Mouse (Mus musculus) embryonic fibroblast, embryonic 13.5 days (primary cell): ENCODE results near the gene Gm10203. TPM values are rescaled to one million over a fixed set of nuclear protein-coding genes. Genes with fewer than 3 reads are reported as not detected.
"Not testable (repeated sequence)": the region's sequence is repeated elsewhere in the genome, so short reads cannot be mapped to it uniquely, and the experiment has no call there.

ENCODE experiments used
- H3K27ac ChIP-seq: 2 replicates; pipeline ENCODE4 v1.5.1; 2012; ENCODE audit warnings: low read length, control low read depth, inconsistent platforms; ENCODE audit not compliant: insufficient read depth
- H3K4me1 ChIP-seq: 2 replicates; pipeline ENCODE4 v1.6.1; 2011; ENCODE audit warnings: low read length; ENCODE audit not compliant: control insufficient read depth, insufficient read depth
- H3K4me3 ChIP-seq: 2 replicates; pipeline ENCODE4 v1.5.1; 2011; ENCODE audit warnings: mild to moderate bottlenecking, control low read depth, low read length; ENCODE audit not compliant: insufficient read depth
- CTCF ChIP-seq: IDR thresholded peaks from 2 replicates; pipeline ENCODE4 v1.5.1; 2011; ENCODE audit warnings: mild to moderate bottlenecking, control low read depth, low read length, moderate library complexity, borderline replicate concordance; ENCODE audit not compliant: insufficient read depth
- POLR2A ChIP-seq: IDR thresholded peaks from 2 replicates; pipeline ENCODE4 v1.6.1; 2011; ENCODE audit warnings: low read depth, mild to moderate bottlenecking, control low read depth, low read length, moderate library complexity
- polyA plus RNA-seq: library from polyadenylated mRNA; stranded (reverse); fragments of >200 nt; gene quantifications from 2 replicates; pipeline ENCODE4 v1.2.4, GENCODE M21; 2011; ENCODE audit warnings: low read depth; ENCODE audit not compliant: missing spikeins, insufficient read length

Gene Gm10203
- polyA plus RNA-seq: not detected in 2 replicates

DNA sequence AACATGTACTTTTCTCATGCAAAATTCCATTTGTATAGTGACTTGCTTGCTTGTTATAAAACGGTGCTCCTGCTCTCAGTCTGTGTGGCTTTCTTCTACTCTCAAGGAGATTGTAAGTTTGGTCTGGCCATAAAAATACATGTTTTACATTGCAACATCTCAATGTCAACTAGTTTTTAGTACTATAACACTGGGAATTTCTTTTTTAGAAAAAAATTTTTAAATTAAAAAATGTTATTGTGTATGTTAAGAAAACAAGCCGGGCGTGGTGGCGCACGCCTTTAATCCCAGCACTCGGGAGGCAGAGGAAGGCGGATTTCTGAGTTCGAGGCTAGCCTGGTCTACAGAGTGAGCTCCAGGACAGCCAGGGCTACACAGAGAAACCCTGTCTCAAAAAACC lies at the start of gene Gm10203:
TSS of gene Gm10203 (plus strand) at position 301 of the 400 bp plus-strand sequence.
- not testable (repeated sequence) for H3K4me3 ChIP-seq, H3K27ac ChIP-seq, H3K4me1 ChIP-seq

- no peak for TF ChIP-seq CTCF
- no peak for TF ChIP-seq POLR2A
- no peak overlapping the region for H3K4me3 ChIP-seq
- H3K27ac ChIP-seq: no peak overlapping the region
- H3K4me1 ChIP-seq: no peaks in the 10 kb centered on the region
Measured at GRCm38 (mm10) chr6:149092406-149092805, 37.6 kb upstream of the Gm10203 start.

GRCm38 (mm10) chr6:149093465-149093864 lies 36.5 kb upstream of the Gm10203 start:
- TF ChIP-seq POLR2A: no peak
- no peak for TF ChIP-seq CTCF

DNA sequence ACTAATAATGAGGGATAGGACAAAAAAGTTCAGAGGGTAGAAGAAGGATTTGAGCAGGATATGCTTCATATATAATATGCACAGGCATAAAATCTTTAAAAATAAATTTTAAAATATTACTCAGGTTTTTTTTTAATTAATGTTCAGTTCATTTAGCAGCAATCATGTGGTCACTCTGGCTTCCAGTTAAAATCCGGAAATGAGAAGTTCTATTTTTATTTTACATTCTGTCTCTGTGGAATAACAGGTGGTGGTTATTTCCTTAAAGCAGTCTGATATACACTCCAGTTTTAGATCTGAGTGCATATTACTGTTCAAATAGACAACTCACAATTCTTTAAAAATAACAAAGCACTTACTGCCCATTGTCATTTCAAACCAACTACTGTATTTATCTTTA lies 35.4 kb upstream of the Gm10203 start:
- H3K4me3 ChIP-seq: no peak overlapping the region
- no peak for TF ChIP-seq CTCF
- no peak for TF ChIP-seq POLR2A
- H3K4me1 ChIP-seq: no peaks in the 10 kb centered on the region
- no peak overlapping the region for H3K27ac ChIP-seq

More at GRCm38 (mm10) chr6:149093465-149093864, 36.5 kb upstream of the Gm10203 start:
- Histone ChIP-seq H3K4me1 (no peaks in the 10 kb centered on the region), H3K4me3 (no peak overlapping the region), H3K27ac (no peak overlapping the region)

DNA sequence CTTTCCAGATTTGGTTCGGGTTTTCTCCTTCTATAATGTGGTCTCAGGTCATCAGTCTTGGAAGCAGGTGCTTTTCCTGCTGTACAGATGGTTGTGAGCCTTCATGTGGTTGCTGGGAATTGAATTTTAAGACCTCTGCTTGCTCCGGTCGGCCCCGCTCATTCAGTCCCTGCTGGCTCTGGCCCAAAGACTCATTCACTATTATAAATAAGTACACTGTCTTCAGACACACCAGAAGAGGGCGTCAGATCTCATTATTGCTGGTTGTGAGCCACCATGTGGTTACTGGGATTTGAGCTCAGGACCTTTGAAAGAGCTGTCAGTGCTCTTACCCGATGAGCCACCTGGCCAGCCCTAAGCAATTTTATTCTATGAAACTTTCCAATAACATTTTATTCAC lies 34.6 kb upstream of the Gm10203 start:
- H3K4me3 ChIP-seq: no peak overlapping the region
- no peak overlapping the region for H3K27ac ChIP-seq
- no peak for TF ChIP-seq CTCF
- TF ChIP-seq POLR2A: no peak
- H3K4me1 ChIP-seq: no peaks in the 10 kb centered on the region

DNA sequence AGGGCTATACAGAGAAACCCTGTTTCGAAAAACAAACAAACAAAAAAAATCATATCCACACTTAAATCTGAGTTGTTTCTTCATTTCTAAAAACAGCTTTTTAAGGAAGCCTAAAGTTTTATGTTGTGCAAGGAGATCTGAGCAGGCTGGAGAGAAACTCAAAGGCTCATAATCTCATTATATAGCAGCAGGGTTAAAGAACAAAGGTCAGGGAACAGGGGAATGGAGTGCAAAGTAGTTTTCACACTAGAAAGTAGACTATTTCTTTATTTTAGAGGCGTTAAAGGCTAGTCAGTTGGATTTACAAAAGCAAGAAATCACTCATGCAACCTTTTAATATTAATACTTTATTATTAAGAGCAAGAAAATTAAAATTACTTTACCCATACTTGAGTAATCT lies 33.7 kb upstream of the Gm10203 start:
- H3K4me3 ChIP-seq: no peak overlapping the region
- TF ChIP-seq POLR2A (no peak), CTCF (no peak)
- H3K27ac ChIP-seq: no peak overlapping the region
- H3K4me1 ChIP-seq: no peaks in the 10 kb centered on the region

DNA sequence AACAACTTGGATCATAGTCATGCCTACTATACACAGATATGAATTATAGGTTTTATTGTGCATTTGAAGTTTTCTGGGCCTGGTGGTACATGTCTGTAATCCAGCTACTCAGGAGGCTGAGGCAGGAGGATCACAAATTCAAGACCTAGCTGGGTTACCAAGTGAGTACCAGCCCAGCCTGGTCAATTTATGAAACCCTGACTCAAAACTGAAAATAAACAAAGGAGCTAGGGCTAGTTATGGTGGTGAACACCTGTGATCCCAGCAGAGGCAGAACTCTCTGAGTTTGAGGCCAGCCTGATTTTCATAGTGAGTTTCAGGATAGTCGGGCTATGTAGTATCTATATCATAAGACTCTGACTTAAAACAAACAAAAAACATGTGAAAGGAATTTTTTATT lies 32.7 kb upstream of the Gm10203 start:
- Histone ChIP-seq H3K4me3 (no peak overlapping the region), H3K4me1 (no peaks in the 10 kb centered on the region)
- TF ChIP-seq POLR2A (no peak), CTCF (no peak)

DNA sequence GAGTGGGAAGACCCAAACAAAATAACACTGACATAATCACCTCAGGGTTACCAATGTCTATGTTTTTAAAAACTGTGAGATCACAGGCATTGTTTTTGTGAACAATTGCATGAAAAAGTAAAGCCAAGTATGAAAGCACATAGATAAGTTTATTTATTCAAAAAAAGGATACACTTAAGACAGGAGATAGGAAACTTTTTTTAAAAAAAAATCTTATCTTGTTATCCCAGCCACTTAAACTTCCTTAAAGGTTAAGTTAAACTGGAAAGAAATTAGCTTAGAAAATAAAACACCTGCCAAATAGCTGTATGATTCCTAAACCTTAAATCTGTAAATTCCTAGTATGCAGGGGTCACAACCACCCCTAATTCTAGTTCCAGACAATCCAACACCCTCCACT lies 31.0 kb upstream of the Gm10203 start:
- TF ChIP-seq POLR2A: no peak
- no peak for TF ChIP-seq CTCF
- Histone ChIP-seq H3K4me1 (no peaks in the 10 kb centered on the region), H3K4me3 (no peak overlapping the region), H3K27ac (no peak overlapping the region)

More for the DNA sequence above, 32.7 kb upstream of the Gm10203 start:
- H3K27ac ChIP-seq: no peak overlapping the region

GRCm38 (mm10) chr6:149100174-149101075 lies 29.5 kb upstream of the Gm10203 start:
- TF ChIP-seq CTCF (no peak), POLR2A (no peak)
- H3K4me1 ChIP-seq: no peaks in the 10 kb centered on the region
- peak overlapping the region; percentile 77 for H3K4me3 ChIP-seq
- H3K27ac ChIP-seq: peak overlapping the region; percentile 3; the same call in 1 of the 2 replicates
